Mouse (Mus musculus): Measurements from ENCODE around the gene Mbd6.

GRCm38 (mm10) chr10:127288800-127289572, at the start of gene Mbd6:
- no peak for TF ChIP-seq GATA1 (IDR thresholded peaks at IDR 0.05; ENCODE audit: low read length)
- no peak for TF ChIP-seq TAL1 (IDR thresholded peaks at IDR 0.05; ENCODE audit: low read length)

Measured in erythroblast, embryonic 14.5 days (primary cell).